Mouse (Mus musculus): ENCODE measurements around the gene Phyhipl. TPM values are rescaled to one million over a fixed set of nuclear protein-coding genes. Genes with fewer than 3 reads are reported as not detected.

Gene Phyhipl
- 0.65 TPM for polyA plus RNA-seq (2015; fragmentation: Illumina TruSeq; extraction: RNeasy Lipid Tissue Mini Kit (QIAGEN cat#74804); ENCODE audit: insufficient read depth, low read depth, low replicate concordance)

DNA sequence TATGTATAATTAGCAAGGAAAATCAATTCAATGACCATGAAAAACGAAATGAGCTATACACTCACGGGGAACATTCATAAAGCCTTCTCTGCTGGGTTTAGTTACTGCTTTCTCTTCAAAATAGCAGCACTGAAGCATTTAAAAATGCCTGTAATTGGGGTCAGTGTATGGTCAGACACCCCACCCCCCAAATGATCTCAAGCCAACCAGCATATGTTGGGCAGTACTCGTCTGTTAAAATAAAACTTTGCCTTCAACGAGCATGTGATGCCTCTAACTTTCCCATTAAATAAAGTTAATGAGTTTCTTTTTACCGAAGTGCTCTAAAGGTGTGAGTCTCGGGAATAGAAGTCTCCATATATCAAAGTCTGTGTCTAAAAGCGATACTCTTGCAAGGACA, at the start of gene Phyhipl:
Gene Phyhipl (minus strand): TSS at position 138 of the 400 bp plus-strand sequence.

Other genes starting within 250 kb of the Phyhipl start
- gene Fam13c, start 215.5 kb downstream of the Phyhipl start, polyA plus RNA-seq (2015; fragmentation: Illumina TruSeq; extraction: RNeasy Lipid Tissue Mini Kit (QIAGEN cat#74804); ENCODE audit: insufficient read depth, low read depth, low replicate concordance): 6.0 TPM